Mouse (Mus musculus) neural tube, embryonic 15.5 days (tissue): ENCODE results near the gene Mus81. TPM values are rescaled to one million over a fixed set of nuclear protein-coding genes. Genes with fewer than 3 reads are reported as not detected.
A peak's percentile ranks its signal among the peaks of the same experiment; 100 is the strongest.

Experiments used
- ATAC-seq: fragments of 200-750 bp; cut with Nextera tagmentation; 2 replicates; pipeline ENCODE4 v1.8.0; 2017; ENCODE audit warnings: mild to moderate bottlenecking, moderate TSS enrichment, moderate library complexity; ENCODE audit not compliant: low FRiP score
- H3K27ac ChIP-seq: fragments of 300-500 bp; sonication (generic); replicated peaks from 2 replicates; pipeline ENCODE4 v1.5.1; 2015; ENCODE audit warnings: mild to moderate bottlenecking, inconsistent platforms
- H3K27me3 ChIP-seq: fragments of 300-500 bp; sonication (generic); replicated peaks from 2 replicates; pipeline ENCODE4 v1.6.1; 2015; ENCODE audit warnings: inconsistent platforms
- H3K36me3 ChIP-seq: fragments of 300-500 bp; sonication (generic); 2 replicates; pipeline ENCODE4 v1.6.1; 2015; ENCODE audit warnings: inconsistent platforms
- H3K4me1 ChIP-seq: fragments of 300-500 bp; sonication (generic); 2 replicates; pipeline ENCODE4 v1.6.1; 2015; ENCODE audit warnings: inconsistent platforms
- H3K4me2 ChIP-seq: fragments of 300-500 bp; sonication (generic); 2 replicates; pipeline ENCODE4 v1.6.1; 2015; ENCODE audit warnings: inconsistent platforms, mild to moderate bottlenecking, moderate library complexity
- H3K4me3 ChIP-seq: fragments of 300-500 bp; sonication (generic); replicated peaks from 2 replicates; pipeline ENCODE4 v1.5.1; 2015; ENCODE audit warnings: mild to moderate bottlenecking, inconsistent platforms
- H3K9ac ChIP-seq: fragments of 300-500 bp; sonication (generic); replicated peaks from 2 replicates; pipeline ENCODE4 v1.6.1; 2015; ENCODE audit warnings: mild to moderate bottlenecking, inconsistent platforms
- H3K9me3 ChIP-seq: fragments of 300-500 bp; sonication (generic); replicated peaks from 2 replicates; pipeline ENCODE4 v1.6.1; 2016; ENCODE audit warnings: inconsistent platforms
- WGBS: fragments of 180-500 bp; shearing (Covaris S2); methylation state at CpG from one replicate; pipeline ENCODE4 v1.1.7; 2015; ENCODE audit warnings: mixed read lengths; 5-methylcytosine and 5-hydroxymethylcytosine counted together
- polyA plus RNA-seq: library from polyadenylated mRNA; unstranded; fragments of >200 nt; fragmentation: Nextera tagmentation; extraction: Ambion mirVana; gene quantifications from 2 replicates; pipeline ENCODE4 v1.2.1, GENCODE M21; 2015

The Mus81 gene
- polyA plus RNA-seq, 1 experiment from 2014 or later = 48.4 TPM

DNA sequence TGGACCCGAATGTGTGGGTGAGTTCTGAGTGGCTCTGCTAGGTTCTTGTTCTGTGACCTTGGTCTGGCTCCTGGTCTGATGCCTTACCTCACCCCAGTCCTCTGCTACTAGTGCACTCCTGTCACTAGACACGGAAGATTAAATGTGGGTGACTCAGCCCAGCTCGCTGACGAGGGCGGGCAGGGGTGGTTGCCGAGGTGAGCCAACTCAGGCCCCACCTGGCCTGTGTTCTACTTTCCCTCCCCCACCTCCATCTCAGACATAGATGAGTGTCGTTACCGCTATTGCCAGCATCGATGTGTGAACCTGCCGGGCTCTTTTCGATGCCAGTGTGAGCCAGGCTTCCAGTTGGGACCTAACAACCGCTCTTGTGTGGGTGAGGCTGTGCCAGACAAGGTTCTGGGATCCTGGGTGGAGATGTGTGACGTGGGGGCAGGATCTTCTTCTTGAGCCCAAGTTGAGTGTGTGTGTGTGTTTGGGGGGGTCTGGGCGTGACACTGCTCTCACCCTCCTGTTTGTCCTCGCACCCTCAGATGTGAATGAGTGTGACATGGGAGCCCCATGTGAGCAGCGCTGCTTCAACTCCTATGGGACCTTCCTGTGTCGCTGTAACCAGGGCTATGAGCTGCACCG lies 10.4 kb downstream of the Mus81 start:
- WGBS = 88% methylated on average over 18 of the region's 18 CpGs
- no peak overlapping the region for H3K9ac ChIP-seq
- no peaks in the 10 kb centered on the region for H3K27me3 ChIP-seq
- no peaks in the 10 kb centered on the region for H3K9me3 ChIP-seq
- peaks cover 30% of the 10 kb centered on the region for H3K36me3 ChIP-seq
- H3K4me2 ChIP-seq = no peak overlapping the region
- H3K4me3 ChIP-seq = no peak overlapping the region
- no peak overlapping the region for H3K27ac ChIP-seq
- H3K4me1 ChIP-seq = peaks cover 34% of the 10 kb centered on the region
- ATAC-seq = no peak

DNA sequence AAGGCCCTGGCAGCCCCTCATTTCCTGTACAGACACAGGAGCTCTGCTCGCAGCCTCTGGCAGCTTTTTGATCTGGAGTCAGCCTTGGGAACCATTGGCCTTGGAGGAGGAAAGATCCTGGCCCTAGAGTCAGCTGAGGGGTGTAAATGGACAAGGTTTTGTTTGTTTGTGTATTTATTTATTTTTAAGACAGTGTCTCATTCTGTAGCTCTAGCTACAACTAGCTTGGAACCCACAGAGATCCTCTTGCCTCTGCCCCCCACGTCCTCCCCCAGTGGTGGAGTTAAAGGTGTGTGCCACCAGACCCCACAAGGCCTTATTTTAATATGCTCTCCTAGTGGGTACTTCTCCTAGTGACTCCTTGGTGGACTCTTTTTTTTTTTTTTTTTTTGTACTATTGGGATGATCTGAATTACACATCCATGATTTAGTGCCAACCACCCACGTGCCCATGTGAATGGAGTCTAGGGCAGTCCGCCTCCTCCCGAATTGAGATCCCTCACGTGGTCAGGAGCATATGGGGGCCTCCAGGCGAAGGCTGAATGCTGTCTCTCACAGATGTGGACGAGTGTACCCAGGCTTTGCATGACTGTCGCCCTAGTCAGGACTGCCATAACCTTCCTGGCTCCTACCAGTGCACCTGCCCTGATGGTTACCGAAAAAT lies 11.1 kb downstream of the Mus81 start:
- Histone ChIP-seq H3K27me3 (no peaks in the 10 kb centered on the region), H3K4me2 (no peak overlapping the region), H3K4me1 (peaks cover 34% of the 10 kb centered on the region), H3K9me3 (no peaks in the 10 kb centered on the region), H3K27ac (no peak overlapping the region), H3K4me3 (no peak overlapping the region), H3K36me3 (peaks cover 24% of the 10 kb centered on the region), H3K9ac (no peak overlapping the region)
- ATAC-seq = no peak
- WGBS = 71% methylated on average over 10 of the region's 10 CpGs

DNA sequence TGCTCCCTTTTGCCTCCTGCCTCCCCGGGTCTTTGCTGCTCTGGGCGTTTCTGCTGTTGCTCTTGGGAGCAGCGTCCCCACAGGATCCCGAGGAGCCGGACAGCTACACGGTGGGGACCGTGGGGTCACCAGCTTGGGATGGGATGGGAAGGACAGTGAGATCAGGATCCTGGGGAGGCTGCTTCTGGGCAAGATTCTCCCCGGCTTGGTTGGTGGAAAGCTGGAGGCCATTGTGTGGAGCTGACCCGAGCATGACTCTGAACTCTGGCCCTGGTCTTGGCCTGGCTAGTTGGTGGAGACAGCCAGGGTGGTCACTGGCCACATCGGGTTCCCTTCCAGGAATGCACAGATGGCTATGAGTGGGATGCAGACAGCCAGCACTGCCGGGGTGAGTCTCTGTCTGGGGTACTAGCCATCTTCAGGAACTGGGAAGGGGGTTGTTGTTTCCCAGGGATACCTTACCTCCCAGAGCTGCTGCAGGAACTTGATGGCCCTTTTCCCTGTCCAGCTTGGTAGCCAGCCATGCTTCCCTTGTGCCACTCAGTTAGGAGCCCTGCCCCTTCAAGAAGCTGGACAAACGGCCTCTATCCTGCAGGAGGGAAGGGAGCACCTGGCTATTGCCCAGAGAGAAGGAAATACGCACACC lies 13.0 kb downstream of the Mus81 start:
- peak overlapping the region; percentile 75 for H3K27ac ChIP-seq
- H3K9me3 ChIP-seq = no peaks in the 10 kb centered on the region
- peak overlapping the region; percentile 71 for H3K9ac ChIP-seq
- H3K4me1 ChIP-seq = peaks cover 34% of the 10 kb centered on the region
- no peaks in the 10 kb centered on the region for H3K27me3 ChIP-seq
- H3K4me2 ChIP-seq = peak overlapping the region; percentile 97
- 22% methylated on average over 13 of the region's 13 CpGs for WGBS
- peaks cover 13% of the 10 kb centered on the region for H3K36me3 ChIP-seq
- H3K4me3 ChIP-seq = peak overlapping the region; percentile 61
- ATAC-seq = peak; percentile 25; the same call in 1 of the 2 replicates

DNA sequence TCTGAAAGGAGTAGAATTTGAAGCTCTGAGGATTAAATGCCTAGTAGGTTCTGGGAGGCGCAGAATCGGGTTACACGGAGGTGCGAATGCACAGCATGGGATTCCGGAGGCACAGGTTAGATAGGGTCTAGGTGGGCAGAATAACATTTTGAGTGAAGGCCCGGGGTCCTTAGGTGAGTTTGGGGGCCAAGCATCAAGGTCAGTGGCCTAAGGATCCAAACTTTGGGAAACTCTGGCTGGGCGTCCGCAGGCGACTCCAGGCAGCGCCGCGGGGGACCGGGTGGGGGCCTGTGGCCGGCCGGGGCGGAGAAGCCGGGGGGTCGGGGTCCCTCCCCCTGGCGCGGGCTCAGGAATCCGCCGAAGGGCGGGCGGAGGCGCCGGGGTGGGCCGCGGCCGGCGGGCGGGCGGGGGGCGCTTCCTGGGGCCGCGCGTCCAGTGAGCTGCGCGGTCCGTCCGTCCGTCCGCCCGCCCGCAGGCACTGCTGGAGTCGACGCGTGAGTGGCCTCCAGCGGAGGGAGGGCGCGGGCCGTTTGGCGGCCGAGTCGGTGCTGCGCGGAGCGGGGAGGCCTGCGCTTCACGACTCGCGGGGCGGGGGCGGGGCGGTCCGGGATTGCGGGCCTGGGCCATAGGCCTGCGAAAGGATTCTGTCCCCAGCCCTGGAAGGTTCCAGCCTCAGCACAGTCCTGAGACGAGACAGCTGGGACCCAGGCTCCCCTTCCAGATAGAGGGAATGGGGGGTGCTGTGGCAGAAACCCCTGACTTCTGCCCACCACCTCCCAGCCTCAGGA lies 13.7 kb downstream of the Mus81 start:
- Histone ChIP-seq H3K4me1 (peaks cover 34% of the 10 kb centered on the region), H3K36me3 (peaks cover 6% of the 10 kb centered on the region), H3K9ac (peak overlapping the region; percentile 71), H3K9me3 (no peaks in the 10 kb centered on the region), H3K27ac (peak overlapping the region; percentile 75), H3K4me3 (peak overlapping the region; percentile 61), H3K4me2 (peak overlapping the region; percentile 97), H3K27me3 (no peaks in the 10 kb centered on the region)
- peak; percentile 70 for ATAC-seq
- 1% methylated on average over 44 of the region's 68 CpGs for WGBS

- H3K4me1 ChIP-seq = peaks cover 34% of the 10 kb centered on the region
- no peaks in the 10 kb centered on the region for H3K27me3 ChIP-seq
- peak within 1 kb of the TSS; percentile 61 for H3K4me3 ChIP-seq
- H3K27ac ChIP-seq = peak within 1 kb of the TSS; percentile 75
- peak within 1 kb of the TSS; percentile 71 for H3K9ac ChIP-seq
- peak; percentile 53; the same call in 1 of the 2 replicates for ATAC-seq
- 1% methylated on average over 22 of the region's 22 CpGs for WGBS
- no peaks in the 10 kb centered on the region for H3K36me3 ChIP-seq
- H3K4me2 ChIP-seq = peak within 1 kb of the TSS; percentile 97
- no peaks in the 10 kb centered on the region for H3K9me3 ChIP-seq
These were observed 14.5 kb downstream of the Mus81 start, which contains the start of gene Efemp2 for GRCm38 (mm10) chr19:5473720-5474119. Gene Efemp2 (plus strand): TSS chr19:5473954.

DNA sequence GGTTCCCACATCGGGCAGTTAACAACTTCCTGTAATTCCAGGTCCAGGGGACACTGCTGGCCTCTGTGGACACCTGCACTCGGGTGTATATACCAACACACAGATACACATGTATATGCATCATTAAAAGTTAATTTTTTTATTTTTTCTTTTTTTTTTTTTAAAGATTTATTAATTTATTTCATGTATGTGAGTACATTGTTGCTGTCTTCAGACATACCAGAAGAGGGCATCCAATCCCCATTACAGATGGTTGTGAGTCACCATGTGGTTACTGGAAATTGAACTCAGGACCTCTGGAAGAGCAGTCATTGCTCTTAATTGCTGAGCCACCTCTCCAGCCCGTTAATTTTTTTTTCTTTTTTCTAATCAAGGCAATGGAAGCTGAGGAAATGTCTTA lies 15.3 kb downstream of the Mus81 start:
- Histone ChIP-seq H3K4me1 (peaks cover 34% of the 10 kb centered on the region), H3K36me3 (no peaks in the 10 kb centered on the region), H3K27me3 (no peaks in the 10 kb centered on the region), H3K9me3 (no peaks in the 10 kb centered on the region), H3K4me2 (no peak overlapping the region), H3K4me3 (0 out of 2 replicates have a peak overlapping the region, but pooled peaks have one; percentile 61), H3K27ac (no peak overlapping the region), H3K9ac (no peak overlapping the region)
- WGBS = 76% methylated on average over 3 of the region's 3 CpGs
- no peak for ATAC-seq

DNA sequence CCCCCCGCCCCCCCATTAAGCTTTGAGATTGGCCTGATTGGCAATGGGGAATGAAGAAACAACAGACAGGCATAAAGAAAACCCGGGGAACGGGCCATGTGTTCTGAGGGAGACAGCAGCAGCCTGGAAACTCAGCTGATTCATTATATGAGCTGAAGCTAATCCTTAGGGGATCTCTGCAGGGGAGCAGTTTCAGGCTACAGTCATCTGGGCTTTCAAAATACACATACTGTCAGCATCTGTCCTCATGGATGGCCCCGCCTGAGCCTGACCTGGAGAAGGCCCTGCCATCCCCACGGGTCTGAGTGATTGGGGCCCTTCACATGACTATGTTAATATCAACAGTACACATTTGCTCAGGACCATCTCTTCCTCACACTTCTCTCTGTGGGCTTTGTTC lies 16.4 kb downstream of the Mus81 start:
- no peak for ATAC-seq
- peaks cover 8% of the 10 kb centered on the region for H3K36me3 ChIP-seq
- no peak overlapping the region for H3K4me3 ChIP-seq

DNA sequence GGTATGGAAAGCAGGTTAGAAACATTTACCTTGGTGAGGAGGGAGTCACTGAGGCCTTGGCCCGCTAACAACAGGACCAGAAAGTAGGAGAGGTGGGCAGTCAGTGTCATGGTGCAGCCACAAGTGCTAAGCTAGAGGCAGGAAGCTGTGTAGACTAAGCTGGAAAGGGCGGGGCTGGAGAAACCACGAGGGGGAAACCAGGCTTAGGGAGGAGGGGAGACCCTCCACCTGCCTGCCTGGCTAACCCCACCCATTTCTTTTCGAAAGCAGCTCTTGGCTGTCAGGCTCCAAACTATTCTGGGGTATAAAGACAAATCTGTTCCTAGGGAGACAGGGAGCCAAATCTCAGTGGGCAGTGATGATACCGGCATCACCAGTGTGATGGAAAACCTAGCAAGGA lies 19.8 kb downstream of the Mus81 start, which contains the start of gene Ctsw:
Ctsw (minus strand) TSS at position 134 of the 400 bp plus-strand sequence.
- Histone ChIP-seq H3K4me3 (no peak within 1 kb of the TSS), H3K4me1 (peaks cover 17% of the 10 kb centered on the region), H3K9me3 (no peaks in the 10 kb centered on the region), H3K4me2 (no peak within 1 kb of the TSS), H3K27me3 (no peaks in the 10 kb centered on the region), H3K27ac (no peak within 1 kb of the TSS), H3K36me3 (peaks cover 34% of the 10 kb centered on the region), H3K9ac (no peak within 1 kb of the TSS)
- 74% methylated on average over 5 of the region's 5 CpGs for WGBS
- no peak for ATAC-seq

More for the DNA sequence above, 16.4 kb downstream of the Mus81 start:
- no peak overlapping the region for H3K9ac ChIP-seq
- H3K27me3 ChIP-seq = no peaks in the 10 kb centered on the region
- 44% methylated on average over 5 of the region's 5 CpGs for WGBS
- no peaks in the 10 kb centered on the region for H3K9me3 ChIP-seq
- peaks cover 30% of the 10 kb centered on the region for H3K4me1 ChIP-seq
- no peak overlapping the region for H3K4me2 ChIP-seq
- H3K27ac ChIP-seq = no peak overlapping the region

DNA sequence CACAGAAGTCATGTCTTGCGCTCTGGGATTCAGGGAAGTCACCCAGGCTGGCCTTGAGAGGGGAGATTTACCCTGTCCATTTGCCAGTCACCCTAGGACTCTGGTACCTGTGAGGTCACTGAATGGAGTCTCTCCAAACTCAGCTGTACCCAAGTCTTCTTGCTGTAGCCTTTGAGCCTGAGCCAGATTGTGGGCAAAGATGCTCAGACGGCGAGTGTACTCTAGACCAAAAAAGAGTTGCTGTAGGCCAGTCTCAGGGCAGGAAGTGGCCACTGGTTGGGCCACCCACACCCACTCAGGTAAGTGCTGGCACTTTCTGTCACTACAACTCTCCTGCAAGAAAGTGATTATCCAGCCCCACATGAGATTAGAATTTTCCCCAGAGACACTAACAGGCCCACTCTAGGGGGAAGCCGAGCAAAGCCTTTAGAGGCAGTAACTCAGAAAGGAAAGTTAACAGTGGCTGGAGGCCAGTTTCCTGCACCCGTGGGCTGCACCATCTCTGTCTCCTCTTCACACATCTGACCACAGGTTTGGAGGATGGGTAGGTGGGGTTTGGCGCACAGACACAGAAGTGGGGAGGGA lies 21.2 kb downstream of the Mus81 start:
- Histone ChIP-seq H3K4me1 (peaks cover 16% of the 10 kb centered on the region), H3K9ac (no peak overlapping the region), H3K36me3 (peaks cover 46% of the 10 kb centered on the region), H3K27me3 (no peaks in the 10 kb centered on the region), H3K9me3 (no peaks in the 10 kb centered on the region), H3K4me2 (no peak overlapping the region), H3K27ac (no peak overlapping the region), H3K4me3 (no peak overlapping the region)
- ATAC-seq = no peak
- 91% methylated on average over 6 of the region's 6 CpGs for WGBS

- Histone ChIP-seq H3K27me3 (no peaks in the 10 kb centered on the region), H3K9ac (0 out of 2 replicates have a peak overlapping the region, but pooled peaks have one; percentile 6), H3K27ac (no peak overlapping the region), H3K4me2 (0 out of 2 replicates have a peak overlapping the region, but pooled peaks have one; percentile 49), H3K36me3 (peaks cover 46% of the 10 kb centered on the region), H3K4me1 (peaks cover 28% of the 10 kb centered on the region), H3K4me3 (no peak overlapping the region), H3K9me3 (no peaks in the 10 kb centered on the region)
- WGBS = 94% methylated on average over 8 of the region's 8 CpGs
- ATAC-seq = no peak
These were observed 23.2 kb downstream of the Mus81 start for GRCm38 (mm10) chr19:5465037-5465436.
